Mouse (Mus musculus) liver, adult 2 months (tissue): ENCODE results near the gene Necap2.

Source experiments
- CTCF ChIP-seq: fragments of 200-500 bp; IDR thresholded peaks from 2 replicates; pipeline ENCODE4 v1.5.1; 2011; ENCODE audit warnings: low read depth, low read length, control low read depth
- POLR2A ChIP-seq: fragments of 200-500 bp; IDR thresholded peaks from 2 replicates; pipeline ENCODE4 v1.6.1; 2011; ENCODE audit warnings: low read length, control low read depth; ENCODE audit not compliant: insufficient read depth; ENCODE audit errors: extremely low read depth

- TF ChIP-seq CTCF (no peak), POLR2A (no peak)
Observed at GRCm38 (mm10) chr4:141017657-141018436, 60.3 kb downstream of the Necap2 start.
